Mouse (Mus musculus): ENCODE measurements around the gene Gm17087. TPM values are rescaled to one million over a fixed set of nuclear protein-coding genes. Genes with fewer than 3 reads are reported as not detected.

The Gm17087 gene
- 1 to 10 TPM; 1.2 to 1.4 TPM for polyA plus RNA-seq (2017; shearing (Covaris generic))

GRCm38 (mm10) chr17:8566850-8567249 is at the start of gene Gm17087:
Gene Gm17087 (minus strand): TSS chr17:8566950.

GRCm38 (mm10) chr17:8525225-8525721 is 41.5 kb downstream of the Gm17087 start, which contains the start of gene Pde10a:
Gene Pde10a (plus strand): TSS chr17:8525372.

Other genes with a start within 250 kb of the Gm17087 start
- under 1 TPM in 1 of 2 experiments, not detected in 1; 0.25 TPM for gene Prr18, start 229.5 kb downstream of the Gm17087 start, polyA plus RNA-seq (2017; shearing (Covaris generic))
- gene T2, start 211.0 kb downstream of the Gm17087 start, polyA plus RNA-seq (2017; shearing (Covaris generic)): not detected
- under 1 TPM in 1 of 2 experiments, not detected in 1; 0.31 TPM for gene T, start 132.5 kb downstream of the Gm17087 start, polyA plus RNA-seq (2017; shearing (Covaris generic))
- gene Pde10a, start 41.6 kb downstream of the Gm17087 start, polyA plus RNA-seq (2017; shearing (Covaris generic)): under 1 TPM in 1 of 2 experiments, not detected in 1; 0.53 TPM

Data from activated CD4-positive, CD25-positive, alpha-beta regulatory T cell (primary cell).